Mouse (Mus musculus): Measurements from ENCODE around the gene Orai2. TPM values are rescaled to one million over a fixed set of nuclear protein-coding genes. Genes with fewer than 3 reads are reported as not detected.

Gene Orai2
- total RNA-seq, 2 experiments from 2014 or later: 54.0 to 54.8 TPM

Small RNA genes within 50 kb of the gene (microRNA-seq; reads per million reads assigned to microRNA genes)
- gene Mir7035: 0.76 reads per million

Other genes starting within 250 kb of the Orai2 start
- gene Ywhag, start 236.1 kb downstream of the Orai2 start, total RNA-seq (2021): 1,000 to 10,000 TPM; 1,175 to 1,315 TPM
- gene Ssc4d, start 196.2 kb downstream of the Orai2 start, total RNA-seq (2021): 1 to 10 TPM; 1.4 TPM
- not detected for gene Zp3, start 190.6 kb downstream of the Orai2 start, total RNA-seq (2021)
- gene Dtx2, start 175.9 kb downstream of the Orai2 start, total RNA-seq (2021): 1 to 10 TPM; 7.7 to 8.4 TPM
- gene Upk3b, start 132.2 kb downstream of the Orai2 start, total RNA-seq (2021): not detected
- gene Upk3bl, start 116.2 kb downstream of the Orai2 start, total RNA-seq (2021): not detected
- 1 to 10 TPM; 3.8 to 7.0 TPM for gene Rasa4, start 86.8 kb downstream of the Orai2 start, total RNA-seq (2021)
- 10 to 100 TPM; 69.8 to 82.9 TPM for gene Polr2j, start 54.1 kb downstream of the Orai2 start, total RNA-seq (2021)
- gene Lrwd1, start 34.6 kb downstream of the Orai2 start, total RNA-seq (2021): 10 to 100 TPM; 10.9 to 17.7 TPM
- gene Alkbh4, start 34.6 kb downstream of the Orai2 start, total RNA-seq (2021): 1 to 10 TPM; 7.7 to 9.0 TPM
- 10 to 100 TPM; 28.3 to 39.2 TPM for gene Prkrip1, start 28.2 kb upstream of the Orai2 start, total RNA-seq (2021)
- gene Sh2b2, start 75.8 kb upstream of the Orai2 start, total RNA-seq (2021): 1 to 10 TPM; 8.0 to 9.7 TPM